Mouse (Mus musculus) intestine, embryonic 16.5 days (tissue): ENCODE measurements around the gene Orc6. TPM values are rescaled to one million over a fixed set of nuclear protein-coding genes. Genes with fewer than 3 reads are reported as not detected.

Source experiments
- ATAC-seq: fragments of 200-750 bp; cut with Nextera tagmentation; 2 replicates; pipeline ENCODE4 v1.8.0; 2017; ENCODE audit warnings: moderate TSS enrichment, moderate library complexity
- H3K27ac ChIP-seq: fragments of 300-500 bp; sonication (generic); 2 replicates; pipeline ENCODE4 v1.5.1; 2014; ENCODE audit warnings: mild to moderate bottlenecking, low read length
- H3K27me3 ChIP-seq: fragments of 300-500 bp; sonication (generic); replicated peaks from 2 replicates; pipeline ENCODE4 v1.6.1; 2014; ENCODE audit warnings: low read length, control low read depth, mixed read lengths; ENCODE audit not compliant: control insufficient read depth, insufficient read depth
- H3K36me3 ChIP-seq: fragments of 300-500 bp; sonication (generic); 2 replicates; pipeline ENCODE4 v1.6.1; 2014; ENCODE audit warnings: low read length, control low read depth; ENCODE audit not compliant: control insufficient read depth, insufficient read depth
- H3K4me1 ChIP-seq: fragments of 300-500 bp; sonication (generic); 2 replicates; pipeline ENCODE4 v1.6.1; 2014; ENCODE audit warnings: low read length, control low read depth, mixed read lengths; ENCODE audit not compliant: control insufficient read depth, insufficient read depth
- H3K4me2 ChIP-seq: fragments of 300-500 bp; sonication (generic); 2 replicates; pipeline ENCODE4 v1.6.1; 2014; ENCODE audit warnings: low read depth, low read length, control low read depth
- H3K4me3 ChIP-seq: fragments of 300-500 bp; sonication (generic); 2 replicates; pipeline ENCODE4 v1.5.1; 2014; ENCODE audit warnings: mild to moderate bottlenecking, low read length
- H3K9ac ChIP-seq: fragments of 300-500 bp; sonication (generic); 2 replicates; pipeline ENCODE4 v1.6.1; 2014; ENCODE audit warnings: low read depth, low read length
- H3K9me3 ChIP-seq: fragments of 300-500 bp; sonication (generic); 2 replicates; pipeline ENCODE4 v1.6.1; 2016; ENCODE audit warnings: low read length, control low read depth; ENCODE audit not compliant: control insufficient read depth
- WGBS: fragments of 180-500 bp; shearing (Covaris S2); extraction: QIAGEN DNeasy Blood & Tissue Kit; methylation state at CpG from one replicate; pipeline ENCODE4 v1.1.7; 2014; 5-methylcytosine and 5-hydroxymethylcytosine counted together
- polyA plus RNA-seq: library from polyadenylated mRNA; unstranded; fragments of >200 nt; fragmentation: Nextera tagmentation; extraction: Ambion mirVana; gene quantifications from 2 replicates; pipeline ENCODE4 v1.2.1, GENCODE M21; 2015

Orc6 gene
- polyA plus RNA-seq, 1 experiment from 2014 or later: 84.6 TPM

DNA sequence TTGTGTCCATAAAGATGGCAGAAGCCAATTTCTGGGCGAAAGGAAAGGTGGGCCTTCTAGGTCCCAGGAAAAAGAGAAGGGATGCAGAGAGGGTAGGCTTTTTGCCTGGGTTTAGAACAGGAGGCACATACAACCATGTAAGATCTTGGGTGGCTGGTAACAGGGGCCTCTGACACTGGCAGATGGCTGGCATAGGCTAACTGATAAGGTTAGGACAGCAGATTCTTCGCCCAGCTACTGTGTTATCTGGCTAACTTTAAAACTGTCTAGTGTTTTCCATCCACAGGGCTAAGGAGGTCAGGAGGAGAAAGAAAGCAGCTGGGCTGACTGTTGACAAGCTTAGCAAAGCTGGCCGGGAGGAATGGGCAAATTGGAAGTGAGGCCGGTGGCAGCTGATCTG is 19.1 kb downstream of the Orc6 start:
- 95% methylated on average over 4 of the region's 4 CpGs for WGBS
- ATAC-seq: peak; percentile 68
- H3K9ac ChIP-seq: no peak overlapping the region

DNA sequence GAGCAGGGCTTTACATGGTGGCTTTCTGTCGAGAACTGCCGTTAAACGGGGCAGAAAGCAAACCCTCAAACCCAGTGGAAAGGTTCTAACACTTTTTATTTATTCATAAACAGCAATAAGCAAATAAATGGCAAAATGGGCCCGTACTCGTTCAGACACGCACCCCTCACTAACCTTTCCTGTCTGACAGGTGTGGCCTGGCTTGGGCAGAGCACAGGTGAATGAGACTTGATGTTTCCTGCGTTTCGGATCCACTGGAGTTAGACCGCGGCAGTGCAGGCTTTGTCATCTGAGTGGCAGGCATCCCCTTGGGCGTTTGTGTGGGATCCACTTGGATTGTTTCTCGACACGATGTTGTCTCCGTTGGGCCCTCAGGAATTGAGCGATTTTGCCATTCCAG is 22.5 kb downstream of the Orc6 start:
- Histone ChIP-seq H3K36me3 (no peaks in the 10 kb centered on the region), H3K27me3 (no peaks in the 10 kb centered on the region), H3K4me2 (no peak overlapping the region), H3K4me3 (no peak overlapping the region), H3K9me3 (no peaks in the 10 kb centered on the region), H3K4me1 (no peaks in the 10 kb centered on the region), H3K9ac (no peak overlapping the region), H3K27ac (no peak overlapping the region)
- ATAC-seq: no peak
- WGBS: 88% methylated on average over 15 of the region's 15 CpGs

More for the DNA sequence above, 19.1 kb downstream of the Orc6 start:
- H3K4me2 ChIP-seq: no peak overlapping the region
- no peak overlapping the region for H3K4me3 ChIP-seq
- no peaks in the 10 kb centered on the region for H3K27me3 ChIP-seq
- no peaks in the 10 kb centered on the region for H3K4me1 ChIP-seq
- H3K36me3 ChIP-seq: no peaks in the 10 kb centered on the region
- no peak overlapping the region for H3K27ac ChIP-seq
- H3K9me3 ChIP-seq: no peaks in the 10 kb centered on the region

DNA sequence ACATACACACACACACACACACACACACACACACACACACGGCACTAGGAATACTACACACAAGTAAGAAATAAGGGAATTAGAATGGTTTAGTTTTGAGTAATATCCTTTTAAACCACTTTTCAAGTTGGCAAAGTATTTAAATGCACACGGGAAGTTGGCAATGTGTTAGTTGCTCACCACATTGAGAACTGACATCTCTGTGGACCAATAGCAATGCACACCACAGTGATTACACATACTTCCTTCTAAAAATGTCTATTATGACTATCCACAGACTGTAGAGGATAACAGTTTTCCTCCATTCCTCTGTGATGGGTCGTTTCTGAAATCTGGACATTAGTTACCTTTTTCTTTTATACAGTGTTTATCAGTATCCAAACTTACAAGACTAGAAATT is 23.7 kb downstream of the Orc6 start:
- no peak overlapping the region for H3K4me3 ChIP-seq
- H3K9ac ChIP-seq: no peak overlapping the region
- no peak overlapping the region for H3K27ac ChIP-seq
- H3K4me2 ChIP-seq: no peak overlapping the region
- no peak for ATAC-seq
- H3K27me3 ChIP-seq: no peaks in the 10 kb centered on the region
- WGBS: 87% methylated on average over 3 of the region's 3 CpGs
- no peaks in the 10 kb centered on the region for H3K4me1 ChIP-seq
- no peaks in the 10 kb centered on the region for H3K9me3 ChIP-seq
- no peaks in the 10 kb centered on the region for H3K36me3 ChIP-seq

DNA sequence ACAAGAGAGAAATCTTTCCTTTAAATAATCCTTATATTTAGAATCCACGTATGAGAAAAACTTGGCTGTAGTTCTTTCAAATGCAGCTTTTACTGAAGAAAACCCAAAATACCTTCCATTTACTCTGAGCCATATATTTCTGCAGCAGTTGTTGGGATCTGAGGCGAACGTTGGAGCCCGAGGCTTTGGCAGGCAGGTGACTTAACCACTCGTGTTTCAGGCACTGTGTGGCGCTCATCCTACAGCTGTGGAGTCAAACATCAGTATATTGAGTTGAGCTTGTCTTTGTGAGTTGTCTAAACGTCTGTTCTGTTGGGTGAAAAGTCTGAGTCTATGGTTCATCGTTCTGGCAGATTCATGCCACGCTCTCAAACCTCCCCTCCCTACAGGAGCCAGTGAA is 27.6 kb downstream of the Orc6 start:
- Histone ChIP-seq H3K9me3 (no peaks in the 10 kb centered on the region), H3K4me1 (no peaks in the 10 kb centered on the region), H3K4me3 (no peak overlapping the region), H3K36me3 (no peaks in the 10 kb centered on the region), H3K9ac (no peak overlapping the region), H3K4me2 (no peak overlapping the region), H3K27me3 (no peaks in the 10 kb centered on the region), H3K27ac (no peak overlapping the region)
- no peak for ATAC-seq
- 75% methylated on average over 9 of the region's 9 CpGs for WGBS

DNA sequence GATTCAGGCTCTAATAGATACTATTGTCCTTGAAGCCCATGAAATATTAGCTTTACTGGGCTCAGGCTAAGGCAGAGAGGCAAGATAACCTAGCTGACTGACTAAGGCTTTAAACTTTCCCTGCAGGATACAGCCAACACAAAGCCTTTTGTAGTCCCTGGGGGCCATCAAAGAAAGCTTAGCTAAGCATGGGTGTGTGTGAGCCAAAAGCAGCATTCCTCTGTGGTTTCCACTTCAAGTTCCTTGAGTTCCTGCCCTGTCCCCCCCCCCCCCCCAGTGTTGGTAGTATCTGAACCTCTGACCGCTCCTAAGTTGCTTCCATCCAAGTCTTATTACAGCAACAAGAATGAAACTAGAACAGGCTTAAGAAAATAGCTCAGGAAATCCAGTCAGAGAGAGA is 30.1 kb downstream of the Orc6 start:
- Histone ChIP-seq H3K4me2 (no peak overlapping the region), H3K36me3 (no peaks in the 10 kb centered on the region), H3K9ac (no peak overlapping the region), H3K4me3 (no peak overlapping the region), H3K27me3 (no peaks in the 10 kb centered on the region), H3K27ac (no peak overlapping the region), H3K4me1 (no peaks in the 10 kb centered on the region), H3K9me3 (no peaks in the 10 kb centered on the region)
- 67% methylated on average over 1 of the region's 1 CpGs for WGBS
- ATAC-seq: no peak

DNA sequence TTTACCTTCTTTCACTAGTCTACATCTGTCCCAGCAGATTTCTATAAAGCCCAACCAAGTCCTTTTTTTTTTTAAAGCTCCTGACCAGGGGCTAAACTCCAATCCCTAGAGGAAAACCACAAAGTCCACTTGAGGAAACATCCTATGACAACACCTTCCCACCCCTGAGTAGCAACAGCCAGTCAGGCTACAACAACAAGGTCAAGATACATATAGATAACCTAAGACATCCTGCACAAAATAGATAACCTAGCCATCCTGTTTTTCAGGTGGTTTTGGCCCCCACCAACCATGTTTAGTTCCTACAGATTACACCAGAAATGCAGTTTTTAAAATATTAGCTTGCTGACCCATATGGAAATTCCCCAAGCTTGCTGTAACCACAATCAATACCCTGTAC is 35.7 kb downstream of the Orc6 start:
- Histone ChIP-seq H3K27me3 (no peaks in the 10 kb centered on the region), H3K27ac (peak overlapping the region; percentile 83), H3K9me3 (no peaks in the 10 kb centered on the region), H3K4me2 (peak overlapping the region; percentile 34), H3K36me3 (no peaks in the 10 kb centered on the region), H3K9ac (no peak overlapping the region), H3K4me1 (peaks cover 8% of the 10 kb centered on the region; the same call in 1 of the 2 replicates), H3K4me3 (peak overlapping the region; percentile 29; the same call in 1 of the 2 replicates)
- ATAC-seq: 0 out of 2 replicates have a peak, but pooled peaks have one; percentile 14

DNA sequence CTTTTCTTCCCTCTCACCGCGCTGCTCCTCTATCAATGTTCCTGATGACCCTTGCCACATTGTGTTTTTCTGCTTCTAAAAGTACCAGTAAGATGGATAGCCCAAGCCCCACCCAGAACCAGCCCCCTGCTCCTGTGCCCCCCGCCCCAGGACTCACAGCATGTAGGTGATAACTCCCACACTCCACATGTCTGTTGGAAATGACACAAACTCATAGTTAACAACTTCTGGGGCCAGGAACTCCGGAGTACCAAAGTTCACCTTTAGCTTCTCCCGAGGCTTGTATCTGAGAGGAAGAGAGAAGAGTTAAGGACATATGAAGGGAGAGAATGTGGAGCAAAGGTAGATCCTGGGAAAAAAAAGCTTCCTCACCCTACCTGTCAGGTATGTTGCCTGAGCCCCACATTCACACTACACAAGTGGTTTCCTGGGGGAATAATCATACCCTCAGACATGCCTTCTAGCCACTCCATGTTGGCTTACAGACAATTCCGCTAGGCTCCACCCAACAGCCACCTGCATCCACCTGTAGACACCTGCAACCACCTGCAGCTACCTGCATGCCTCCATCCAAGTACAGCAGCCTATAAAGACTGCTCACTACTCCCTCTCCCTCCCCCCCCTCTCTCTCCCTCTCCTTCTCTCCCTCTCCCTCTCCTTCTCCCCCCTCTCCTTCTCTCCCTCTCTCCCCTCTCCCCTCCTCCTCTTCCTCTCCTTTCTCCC is 36.9 kb downstream of the Orc6 start:
- Histone ChIP-seq H3K4me3 (peak overlapping the region; percentile 29), H3K9ac (no peak overlapping the region), H3K9me3 (no peaks in the 10 kb centered on the region), H3K27ac (peak overlapping the region; percentile 83), H3K4me1 (peaks cover 8% of the 10 kb centered on the region; the same call in 1 of the 2 replicates), H3K4me2 (peak overlapping the region; percentile 34), H3K36me3 (no peaks in the 10 kb centered on the region), H3K27me3 (no peaks in the 10 kb centered on the region)
- peak; percentile 66 for ATAC-seq
- 54% methylated on average over 6 of the region's 6 CpGs for whole genome bisulfite sequencing

DNA sequence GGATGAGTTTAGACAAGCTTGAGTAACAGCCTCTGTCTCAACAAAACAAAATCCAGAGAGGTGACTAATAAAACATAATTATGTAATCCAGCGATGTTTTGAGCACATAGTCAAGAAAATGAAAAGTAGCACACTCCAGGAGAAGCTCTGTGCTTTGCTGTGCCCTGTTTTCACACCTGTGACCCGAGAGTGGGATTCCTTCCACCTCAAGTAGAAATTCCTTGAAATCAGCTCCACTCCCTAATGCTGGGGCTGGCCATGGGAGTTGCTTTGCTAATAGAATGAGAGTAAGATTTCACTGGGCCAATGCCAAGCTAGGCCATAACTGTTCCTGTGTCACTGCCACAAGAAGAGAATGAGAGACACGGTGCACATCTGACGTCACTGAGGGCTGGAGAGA is 38.2 kb downstream of the Orc6 start:
- no peak overlapping the region for H3K9ac ChIP-seq
- H3K27ac ChIP-seq: peak overlapping the region; percentile 45
- ATAC-seq: no peak
- H3K4me2 ChIP-seq: no peak overlapping the region
- H3K4me1 ChIP-seq: peaks cover 8% of the 10 kb centered on the region; the same call in 1 of the 2 replicates
- 56% methylated on average over 4 of the region's 4 CpGs for WGBS
- no peaks in the 10 kb centered on the region for H3K9me3 ChIP-seq
- no peak overlapping the region for H3K4me3 ChIP-seq
- no peaks in the 10 kb centered on the region for H3K36me3 ChIP-seq
- H3K27me3 ChIP-seq: no peaks in the 10 kb centered on the region

DNA sequence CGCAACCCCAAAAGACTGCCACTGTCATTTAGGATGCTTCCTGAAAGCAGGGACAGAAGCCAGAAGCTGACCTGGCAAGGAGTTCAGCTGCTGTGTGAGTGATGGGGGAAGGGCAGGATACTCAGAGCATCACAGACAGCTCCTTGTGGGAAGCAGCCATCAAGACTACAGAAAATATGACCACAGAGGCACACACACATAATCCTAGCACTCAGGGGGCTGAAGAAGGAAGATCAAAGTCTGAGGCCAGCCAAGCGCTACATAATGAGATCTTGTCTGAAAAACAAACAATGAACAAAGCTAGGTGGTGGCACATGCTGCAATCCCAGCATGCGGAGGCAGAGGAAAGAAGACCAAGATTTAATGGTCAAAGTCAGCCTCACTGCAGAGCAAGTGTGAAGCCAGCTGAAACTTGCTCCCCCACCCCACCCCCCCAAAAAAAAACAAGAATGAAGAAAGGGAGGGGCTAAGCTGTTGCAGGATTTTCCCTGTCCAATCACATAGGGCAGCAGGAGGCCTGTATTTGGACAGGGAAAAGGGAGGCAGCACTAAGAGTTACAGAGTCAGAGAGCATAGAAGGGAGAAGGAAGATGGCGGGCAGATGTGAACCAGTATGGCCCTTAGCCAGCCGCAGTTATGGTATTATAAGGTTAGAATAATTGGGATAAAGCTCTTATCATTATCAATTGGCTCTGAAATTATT is 40.6 kb downstream of the Orc6 start:
- no peak overlapping the region for H3K27ac ChIP-seq

More for the DNA sequence above, 40.6 kb downstream of the Orc6 start:
- Histone ChIP-seq H3K36me3 (no peaks in the 10 kb centered on the region), H3K4me2 (no peak overlapping the region), H3K4me1 (peaks cover 8% of the 10 kb centered on the region; the same call in 1 of the 2 replicates), H3K9ac (no peak overlapping the region), H3K9me3 (no peaks in the 10 kb centered on the region), H3K4me3 (no peak overlapping the region), H3K27me3 (no peaks in the 10 kb centered on the region)
- no peak for ATAC-seq
- 61% methylated on average over 5 of the region's 5 CpGs for WGBS
